Mouse (Mus musculus): ENCODE data around the gene Snapc3.
"Not testable (repeated sequence)": the region's sequence is repeated elsewhere in the genome, so short reads cannot be mapped to it uniquely, and the experiment has no call there.

Gene Snapc3

DNA sequence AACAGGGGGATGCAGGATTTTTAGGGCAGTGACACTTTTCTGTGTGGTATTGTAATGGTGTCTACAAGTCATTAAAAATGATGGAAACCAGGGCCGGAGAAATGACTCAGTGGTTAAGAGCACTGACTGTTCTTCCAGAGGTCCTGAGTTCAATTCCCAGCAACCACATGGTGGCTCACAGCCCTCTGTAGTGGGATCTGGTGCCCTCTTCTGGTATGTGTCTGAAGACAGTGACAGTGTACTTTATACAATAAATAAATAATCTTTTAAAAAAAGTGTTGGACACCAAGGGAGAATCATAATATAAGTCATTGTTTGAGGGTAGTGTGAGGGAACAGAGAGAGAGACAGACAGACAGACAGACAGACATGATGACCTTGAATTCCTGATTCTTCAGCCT lies 75.6 kb downstream of the Snapc3 start:
- intact Hi-C loops (cut with DNase I): no loop called here

DNA sequence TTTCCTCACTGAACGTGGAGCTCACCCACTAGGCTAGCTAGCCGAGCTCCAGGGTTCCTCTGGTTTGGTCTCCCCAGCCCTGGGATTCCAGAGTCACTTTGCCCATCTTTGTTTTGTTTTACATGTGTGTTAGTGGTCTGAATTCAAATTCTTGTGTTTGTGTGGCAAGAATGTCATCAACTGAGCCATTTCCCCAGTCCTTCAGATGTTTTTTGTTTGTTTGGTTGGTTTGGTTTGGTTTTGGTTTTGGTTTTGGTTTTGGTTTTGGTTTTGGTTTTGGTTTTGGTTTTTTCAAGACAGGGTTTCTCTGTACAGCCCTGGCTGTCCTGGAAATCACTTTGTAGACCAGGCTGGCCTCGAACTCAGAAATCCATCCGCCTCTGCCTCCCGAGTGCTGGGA lies 79.5 kb downstream of the Snapc3 start:
- intact Hi-C loops (cut with DNase I): not testable (repeated sequence)

DNA sequence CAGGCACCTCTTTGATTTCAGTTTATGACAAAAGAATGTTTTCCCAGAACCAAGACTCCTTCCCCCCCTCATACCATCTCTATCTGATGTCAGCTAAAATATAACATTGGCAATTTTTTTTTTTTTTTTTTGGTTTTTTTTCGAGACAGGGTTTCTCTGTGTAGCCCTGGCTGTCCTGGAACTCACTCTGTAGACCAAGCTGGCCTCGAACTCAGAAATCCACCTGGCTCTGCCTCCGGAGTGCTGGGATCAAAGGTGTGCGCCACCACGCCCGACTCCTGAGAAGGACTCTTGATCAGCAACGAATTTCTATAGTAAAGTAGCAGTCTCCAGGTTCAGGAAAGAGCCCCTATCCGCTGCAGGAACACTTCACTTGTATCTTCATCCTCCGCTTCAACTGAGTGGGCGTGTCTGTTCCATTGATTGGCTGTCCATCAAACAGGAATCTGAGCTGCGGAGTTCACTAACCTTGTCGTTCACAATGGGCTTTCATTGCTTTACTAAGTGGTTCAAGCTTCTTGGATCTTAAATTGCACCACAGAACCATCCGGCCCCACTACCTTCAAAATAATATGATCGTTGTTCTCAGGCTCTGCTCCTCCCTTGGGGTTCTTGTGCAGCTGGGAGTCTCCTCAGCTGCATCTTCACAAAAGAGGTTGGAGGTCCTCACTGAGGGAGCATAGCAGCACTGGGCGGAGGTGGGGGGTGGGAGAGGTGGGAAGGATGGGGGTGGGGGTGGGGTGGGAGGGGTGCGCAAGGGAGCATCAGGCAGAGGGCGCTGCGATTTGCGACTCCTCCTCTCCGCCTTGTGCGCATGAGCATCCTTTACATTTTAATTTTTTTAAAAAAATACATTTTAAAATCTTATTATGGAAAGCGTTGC lies 82.9 kb downstream of the Snapc3 start:
- intact Hi-C loops (cut with DNase I): no loop called here

DNA sequence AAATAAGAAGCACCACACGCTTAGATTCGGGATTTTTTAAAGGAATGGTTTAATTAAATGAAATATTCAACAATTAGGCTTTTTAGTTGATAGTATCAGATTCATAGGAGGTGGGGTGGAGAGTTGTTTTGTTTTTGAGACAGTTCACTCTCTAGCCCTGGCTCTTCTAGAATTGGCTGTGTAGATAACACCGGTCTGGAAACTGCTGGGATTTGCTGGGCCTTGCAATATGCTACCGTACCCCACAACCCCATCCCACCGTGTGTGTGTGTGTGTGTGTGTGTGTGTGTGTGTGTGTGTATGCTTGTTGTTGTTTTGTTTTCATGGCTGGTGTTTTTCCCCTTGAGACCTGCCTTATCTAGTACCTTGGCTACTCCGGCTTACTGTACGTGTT lies 83.5 kb downstream of the Snapc3 start:
- intact Hi-C loops (cut with DNase I): no loop called here

DNA sequence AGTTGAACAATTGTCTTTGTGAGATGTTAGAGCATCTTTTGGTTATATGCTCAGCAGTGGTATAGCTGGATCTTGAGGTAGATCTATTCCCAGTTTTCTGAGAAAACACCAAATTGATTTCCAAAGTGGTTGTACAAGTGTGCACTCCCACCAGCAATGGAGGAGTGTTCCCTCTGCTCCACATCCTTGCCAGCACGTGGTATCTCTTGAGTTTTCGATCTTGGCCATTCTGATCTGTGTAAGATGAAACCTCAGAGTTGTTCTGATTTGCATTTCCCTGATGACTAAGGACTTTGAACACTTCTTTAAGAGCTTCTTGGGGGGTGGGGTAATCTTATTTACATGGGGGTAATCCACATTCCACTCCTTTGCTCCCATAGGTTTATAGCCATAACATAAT lies 92.1 kb downstream of the Snapc3 start:
- intact Hi-C loops (cut with DNase I): no loop called here

DNA sequence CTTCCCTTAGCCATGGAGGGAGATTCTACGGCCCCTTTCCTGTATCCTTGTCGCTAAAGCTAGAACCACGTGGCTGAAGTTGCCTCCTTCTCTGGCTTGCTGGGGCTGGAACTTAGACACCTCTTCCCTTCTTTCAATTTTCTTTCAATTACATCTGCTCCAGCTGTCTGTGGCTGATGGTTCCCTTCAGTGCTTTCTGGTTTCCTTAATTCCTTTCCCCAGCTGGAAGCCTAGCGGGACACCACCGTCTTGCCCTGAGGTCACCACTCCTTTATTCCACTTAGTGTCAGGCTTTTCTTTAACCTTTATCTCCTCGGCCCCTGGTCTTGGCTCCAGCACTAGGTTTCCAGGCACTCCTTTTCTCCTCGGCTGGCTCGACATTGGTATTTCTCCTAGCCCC lies 93.6 kb downstream of the Snapc3 start:
- intact Hi-C loops (cut with DNase I): no loop called here

DNA sequence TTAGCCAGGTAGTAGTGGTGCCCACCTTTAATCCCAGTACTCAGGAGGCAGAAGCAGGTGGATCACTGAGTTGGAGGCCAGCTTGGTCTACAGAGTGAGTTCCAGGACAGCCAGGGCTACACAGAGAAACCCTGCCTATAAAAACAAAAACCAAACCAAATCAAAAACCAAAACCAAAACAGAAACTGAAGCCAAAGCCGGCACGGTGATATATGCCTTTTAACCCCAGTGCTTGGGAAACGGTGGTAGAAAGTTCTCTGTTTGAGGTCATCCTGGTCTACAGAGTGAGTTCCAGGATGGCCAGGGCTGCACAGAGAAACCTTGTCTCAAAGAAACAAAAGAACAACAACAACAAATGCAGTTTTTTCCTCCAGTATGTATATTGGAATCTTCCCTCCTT lies 94.7 kb downstream of the Snapc3 start:
- intact Hi-C loops (cut with DNase I): no loop called here

DNA sequence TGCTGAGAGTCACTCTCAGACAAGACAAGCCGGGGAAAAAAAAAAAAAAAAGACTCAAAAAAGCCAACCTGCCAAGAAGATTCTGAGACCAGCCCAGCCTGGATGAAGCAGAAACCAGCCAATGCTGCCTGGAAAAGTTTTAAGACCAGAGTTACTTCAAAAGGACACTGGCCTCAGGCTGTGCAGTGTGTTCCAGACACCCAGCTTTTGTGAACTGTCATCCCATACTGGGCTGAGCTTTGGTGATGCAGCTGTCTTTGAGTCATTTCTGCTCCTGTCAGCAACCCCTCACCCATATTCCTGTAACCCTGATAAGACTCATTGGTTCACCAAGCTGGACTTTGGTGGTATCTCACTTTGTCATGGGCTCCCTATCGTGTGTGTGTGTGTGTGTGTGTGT lies 95.1 kb downstream of the Snapc3 start:
- intact Hi-C loops (cut with DNase I): no loop called here

DNA sequence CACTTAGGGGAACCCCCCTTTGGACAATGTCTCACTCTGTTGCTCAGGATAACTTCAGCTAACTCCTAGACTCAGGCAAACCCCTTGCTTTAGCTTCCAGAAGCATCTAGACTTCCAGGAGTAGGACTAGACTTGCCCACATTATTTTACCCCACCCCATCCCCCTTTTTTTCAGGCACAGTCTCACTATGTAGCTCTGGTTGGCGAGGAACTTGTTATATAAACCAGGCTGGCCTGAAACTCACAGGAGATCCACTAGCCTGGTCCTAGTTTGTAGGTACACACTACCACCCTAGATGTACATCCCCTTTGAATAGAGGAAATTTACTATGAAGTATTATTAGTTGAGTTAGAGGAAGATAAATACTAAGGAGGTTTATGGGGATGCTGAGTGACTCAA lies 96.7 kb downstream of the Snapc3 start:
- intact Hi-C loops (cut with DNase I): no loop called here

DNA sequence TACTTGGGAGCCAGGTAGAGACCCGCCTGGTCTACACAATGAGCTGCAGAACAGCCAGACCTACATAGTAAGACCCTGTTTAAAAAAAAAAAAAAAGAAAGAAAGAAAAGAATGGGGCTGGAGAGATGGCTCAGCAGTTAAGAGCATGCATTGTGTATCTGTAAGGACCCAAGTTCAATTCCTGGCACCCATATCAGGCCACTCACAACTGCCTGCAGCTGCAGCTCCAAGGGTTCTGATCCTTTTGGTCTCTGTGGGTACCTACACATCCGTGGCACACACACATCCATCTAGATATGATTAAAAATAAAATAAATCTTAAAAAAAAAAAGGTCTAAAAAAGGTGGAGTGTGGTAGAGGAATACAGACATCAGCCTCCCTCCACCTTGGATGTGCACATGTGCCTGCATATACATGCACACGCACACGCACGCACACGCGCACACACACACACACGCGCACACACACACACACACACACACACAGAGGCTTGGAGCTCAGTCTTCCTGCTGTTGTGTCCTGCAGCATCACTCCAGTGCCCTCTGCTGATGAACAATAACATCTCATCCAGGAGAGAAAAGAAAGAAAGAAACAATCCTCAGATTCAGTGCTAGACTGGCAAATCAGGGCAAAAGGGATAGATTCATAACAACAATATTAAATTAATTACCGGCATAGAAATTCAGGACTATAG lies 97.6 kb downstream of the Snapc3 start:
- intact Hi-C loops (cut with DNase I): no loop called here

DNA sequence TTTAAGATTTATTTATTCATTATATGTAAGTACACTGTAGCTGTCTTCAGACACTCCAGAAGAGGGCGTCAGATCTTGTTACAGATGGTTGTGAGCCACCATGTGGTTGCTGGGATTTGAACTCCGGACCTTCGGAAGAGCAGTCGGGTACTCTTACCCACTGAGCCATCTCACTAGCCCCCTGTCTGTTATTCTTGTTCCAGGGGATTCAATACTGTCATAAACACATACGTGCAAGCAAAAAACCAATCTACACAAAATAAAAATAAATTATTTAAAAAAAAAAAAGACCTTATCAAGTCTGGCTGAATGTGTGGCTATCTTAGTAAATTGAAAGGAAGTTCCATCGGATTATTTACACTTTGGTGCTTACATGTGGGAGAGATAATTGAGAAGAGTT lies 98.6 kb downstream of the Snapc3 start:
- intact Hi-C loops (cut with DNase I): not testable (repeated sequence)

All from adrenal gland (tissue).